Mouse (Mus musculus) kidney, adult 9 months (tissue): Measurements from ENCODE around the gene Celsr1.

Experiments used
- DNase-seq: peaks from one replicate; pipeline ENCODE4 v3.0.0; 2022

The Celsr1 gene

DNA sequence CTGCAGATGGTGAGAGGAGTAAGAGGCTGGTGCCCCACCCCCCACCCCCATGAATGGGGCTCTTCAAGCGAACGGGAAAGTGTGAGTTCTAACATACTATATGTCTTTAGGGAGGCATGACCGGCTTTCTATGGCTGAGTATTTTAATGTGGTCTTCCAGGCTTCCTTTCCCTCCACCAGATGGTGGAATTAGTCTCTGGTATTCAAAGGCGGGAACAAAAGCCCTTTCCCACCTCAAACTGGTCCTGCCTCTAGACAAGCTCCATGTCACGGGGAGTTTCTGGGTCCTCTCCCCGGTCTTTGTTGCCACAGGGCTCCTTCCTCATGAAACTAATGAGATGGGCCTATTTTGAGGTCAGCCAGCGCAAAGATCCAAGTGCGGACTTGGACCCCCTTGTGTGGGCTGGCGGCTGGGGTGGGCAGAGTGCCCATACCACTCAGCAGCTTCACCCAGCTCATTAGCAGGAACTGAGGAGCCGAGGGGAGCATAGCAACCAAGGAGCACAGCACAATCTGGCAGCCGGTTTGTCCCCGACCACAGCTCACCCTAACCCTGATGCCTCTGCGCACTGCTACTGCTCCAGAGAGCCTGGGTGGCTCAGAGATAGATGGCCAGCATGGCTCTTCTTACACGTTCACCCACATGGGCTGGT, 39.5 kb downstream of the Celsr1 start:
- peak; percentile 67 for DNase-seq

DNA sequence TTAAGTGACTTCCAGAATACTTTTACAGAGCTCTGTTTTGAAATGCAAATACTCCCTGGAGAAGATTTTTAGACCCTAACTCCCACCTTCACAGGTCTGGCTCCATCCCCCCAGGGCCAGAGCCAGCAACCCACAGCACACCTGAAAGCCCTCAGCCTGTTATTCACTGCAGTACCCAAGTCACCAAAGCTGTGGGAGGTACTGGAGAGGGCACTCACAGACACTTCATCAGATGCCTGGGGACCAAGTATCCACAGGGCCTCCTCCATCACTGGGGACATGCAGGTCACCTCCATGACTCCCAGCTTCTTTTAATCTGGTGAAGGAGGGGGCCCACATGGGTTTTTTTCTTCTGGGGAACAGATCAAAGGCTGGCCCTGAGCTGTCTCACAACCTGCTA, 40.2 kb downstream of the Celsr1 start:
- peak; percentile 43 for DNase-seq

DNA sequence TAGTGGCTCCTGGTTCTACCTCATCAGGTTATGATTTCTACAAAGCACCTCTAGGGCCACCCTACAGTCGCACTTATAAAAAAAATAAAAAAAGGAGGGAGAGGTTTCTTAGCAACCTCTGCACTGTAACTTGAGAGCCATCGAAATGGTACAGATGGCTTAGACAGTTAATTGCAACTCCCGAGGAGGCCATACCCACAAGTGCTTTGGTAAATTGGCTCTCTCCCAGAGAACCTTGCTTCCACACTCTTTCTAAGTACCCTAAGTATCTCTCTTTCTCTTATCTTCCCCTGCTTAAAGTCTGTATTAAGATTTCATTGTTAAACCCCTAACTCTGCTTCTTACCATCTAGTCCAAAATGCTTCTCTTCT, 41.5 kb downstream of the Celsr1 start:
- no peak for DNase-seq

DNA sequence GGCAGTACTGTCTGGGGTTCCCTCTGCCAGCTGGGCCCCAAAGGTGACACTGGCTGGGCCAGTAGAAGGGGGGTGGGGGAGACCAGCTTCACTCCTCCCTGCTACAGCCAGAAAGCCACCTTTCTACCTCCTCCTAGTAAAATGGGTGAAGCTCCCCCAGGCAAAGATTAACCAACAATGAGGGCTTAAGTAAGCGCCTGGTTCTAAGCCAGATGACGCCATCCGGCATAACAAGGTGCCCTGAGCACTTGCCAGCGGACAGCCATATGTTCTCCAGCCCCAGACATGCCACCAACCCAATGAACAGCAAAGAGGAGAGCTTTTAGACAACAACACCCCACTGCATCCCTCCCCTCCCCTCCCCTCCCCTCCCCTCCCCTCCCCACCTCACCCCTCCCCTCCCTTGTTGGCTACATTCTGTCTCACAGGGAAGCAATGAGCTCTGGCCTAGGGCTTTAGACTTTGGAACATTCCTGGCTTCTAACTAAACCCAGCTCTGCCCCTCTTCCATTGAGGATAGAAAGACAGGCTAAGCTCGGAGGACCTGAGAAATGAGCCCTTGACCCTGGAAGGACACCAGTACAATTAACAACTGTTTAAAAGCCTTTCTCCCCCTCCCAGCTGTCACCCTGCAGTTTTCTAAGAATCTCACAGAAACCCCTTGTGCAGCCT, 42.0 kb downstream of the Celsr1 start:
- DNase-seq = peak; percentile 93

DNA sequence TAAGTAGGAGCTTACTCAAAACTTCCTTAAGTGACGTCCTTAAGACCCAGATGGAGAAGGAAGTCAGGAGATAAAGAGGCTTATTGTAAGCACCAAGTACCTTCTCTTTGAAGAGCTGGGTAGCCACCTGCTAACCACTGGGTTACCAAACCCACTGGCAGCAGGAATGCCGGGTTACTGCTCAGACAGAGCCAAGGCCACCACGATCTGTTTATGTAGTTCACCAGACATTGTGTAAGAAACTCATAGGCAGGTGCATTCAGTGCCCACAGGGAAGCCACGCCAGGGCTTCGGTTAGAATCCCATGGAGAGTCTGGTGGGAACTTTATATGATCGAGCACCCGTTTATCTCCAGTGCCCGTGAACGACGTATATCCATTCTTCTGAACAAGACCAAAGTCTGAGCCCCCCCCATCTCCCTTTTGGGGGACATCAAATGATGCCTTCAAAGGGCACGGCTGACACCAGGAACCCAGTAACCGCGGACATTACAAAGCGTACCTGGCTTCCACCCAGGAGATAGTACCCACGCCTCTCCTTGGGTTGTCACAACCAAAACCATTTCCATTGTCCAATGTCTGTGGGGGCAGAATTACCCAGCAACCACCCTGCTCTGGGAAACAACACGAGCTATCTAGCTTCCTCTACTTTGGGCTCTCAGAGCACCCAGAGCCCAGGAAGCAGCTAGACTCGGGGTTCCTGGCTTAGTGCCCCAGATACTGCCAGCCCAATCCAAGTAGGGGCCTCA, 42.7 kb downstream of the Celsr1 start:
- DNase-seq = no peak

DNA sequence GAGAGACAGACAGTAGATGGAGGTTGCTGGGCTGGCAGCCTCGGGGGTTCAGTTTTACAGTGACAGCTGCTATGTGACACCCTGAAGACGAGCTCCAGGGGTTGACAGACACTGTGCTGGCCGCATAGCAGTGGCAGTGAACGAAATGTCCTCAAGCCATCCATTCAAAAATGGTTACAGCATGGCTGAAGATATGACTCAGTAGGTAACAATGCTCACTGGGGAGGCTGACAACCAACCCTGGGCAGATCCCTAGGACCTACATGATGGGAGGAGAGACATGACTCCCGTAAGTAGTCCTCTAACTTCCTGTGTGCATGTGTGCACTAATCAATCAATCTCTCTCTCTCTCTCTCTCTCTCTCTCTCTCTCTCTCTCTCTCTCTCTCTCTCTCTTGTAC, 45.7 kb downstream of the Celsr1 start:
- no peak for DNase-seq

DNA sequence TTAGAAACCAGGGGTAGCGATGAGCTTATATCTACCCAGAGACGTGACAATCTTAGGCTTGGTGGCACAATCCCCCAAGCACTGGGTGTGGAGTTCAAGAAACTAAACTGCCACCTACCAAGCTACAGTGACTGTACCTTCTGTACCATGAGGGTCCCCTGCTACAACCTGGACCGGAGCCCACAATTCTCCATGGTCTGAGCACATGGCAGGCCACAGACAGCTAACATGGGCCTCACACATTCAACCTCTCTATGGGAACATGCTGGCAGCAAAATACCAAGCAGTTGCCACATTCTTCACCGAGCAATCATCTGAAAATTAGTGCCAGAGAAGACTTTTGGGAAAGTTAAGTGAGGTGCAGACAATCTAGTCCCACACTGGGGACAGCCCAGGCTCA, 47.4 kb downstream of the Celsr1 start:
- no peak for DNase-seq

DNA sequence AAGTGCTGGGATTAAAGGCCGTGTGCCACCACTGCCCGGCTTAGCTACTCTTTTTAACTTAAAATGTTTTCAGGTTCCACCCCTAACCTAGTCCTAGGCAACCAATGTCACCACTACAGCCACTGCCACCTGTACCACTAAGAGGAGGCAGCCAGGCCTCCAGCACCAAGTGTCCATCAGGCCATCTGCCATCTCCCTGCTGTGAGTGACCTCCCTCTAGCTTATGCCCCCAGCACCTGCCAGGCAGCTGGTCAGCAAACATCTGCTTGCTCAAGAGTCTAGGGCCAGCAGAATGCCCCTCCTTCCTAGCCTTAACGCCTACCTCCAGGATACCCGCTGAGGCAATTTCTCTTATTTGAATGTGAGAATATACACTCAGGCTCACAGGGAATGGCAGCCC, 48.0 kb downstream of the Celsr1 start:
- no peak for DNase-seq

DNA sequence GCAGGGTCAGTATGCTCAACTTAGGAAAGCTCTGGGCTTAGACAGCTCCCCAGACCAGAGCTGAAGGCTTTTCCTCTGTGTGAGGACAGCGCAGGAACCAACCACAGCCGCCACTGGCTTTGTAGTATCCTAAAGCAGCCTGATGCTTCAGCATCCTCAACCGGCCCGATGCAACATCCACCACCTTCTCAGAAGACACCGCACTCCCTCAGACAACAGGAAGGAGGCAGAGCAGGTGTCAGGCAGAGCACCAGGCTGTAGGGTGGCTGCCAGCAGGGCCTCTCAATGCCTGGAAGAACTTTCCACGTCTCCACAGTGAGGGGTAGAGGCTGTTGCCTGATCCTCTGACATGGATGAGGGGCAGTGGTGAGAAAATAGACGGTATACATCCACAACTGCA, 50.4 kb downstream of the Celsr1 start:
- no peak for DNase-seq

DNA sequence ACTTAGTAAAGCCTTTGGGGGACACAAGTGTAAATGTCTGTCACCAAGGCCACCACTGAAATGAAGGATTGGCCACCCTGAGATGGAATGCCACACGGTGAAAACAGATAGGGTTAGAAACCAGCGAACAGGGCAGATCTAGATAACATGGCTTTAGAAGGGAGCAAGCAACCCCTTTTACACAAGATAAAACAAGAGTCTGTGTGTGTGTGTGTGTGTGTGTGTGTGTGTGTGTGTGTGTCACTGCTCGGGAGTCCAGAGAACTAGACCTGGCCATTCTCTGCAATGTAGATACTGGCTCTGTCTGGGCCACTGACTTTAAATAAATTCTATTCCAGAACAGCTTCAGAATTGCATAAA, 51.2 kb downstream of the Celsr1 start:
- no peak for DNase-seq

DNA sequence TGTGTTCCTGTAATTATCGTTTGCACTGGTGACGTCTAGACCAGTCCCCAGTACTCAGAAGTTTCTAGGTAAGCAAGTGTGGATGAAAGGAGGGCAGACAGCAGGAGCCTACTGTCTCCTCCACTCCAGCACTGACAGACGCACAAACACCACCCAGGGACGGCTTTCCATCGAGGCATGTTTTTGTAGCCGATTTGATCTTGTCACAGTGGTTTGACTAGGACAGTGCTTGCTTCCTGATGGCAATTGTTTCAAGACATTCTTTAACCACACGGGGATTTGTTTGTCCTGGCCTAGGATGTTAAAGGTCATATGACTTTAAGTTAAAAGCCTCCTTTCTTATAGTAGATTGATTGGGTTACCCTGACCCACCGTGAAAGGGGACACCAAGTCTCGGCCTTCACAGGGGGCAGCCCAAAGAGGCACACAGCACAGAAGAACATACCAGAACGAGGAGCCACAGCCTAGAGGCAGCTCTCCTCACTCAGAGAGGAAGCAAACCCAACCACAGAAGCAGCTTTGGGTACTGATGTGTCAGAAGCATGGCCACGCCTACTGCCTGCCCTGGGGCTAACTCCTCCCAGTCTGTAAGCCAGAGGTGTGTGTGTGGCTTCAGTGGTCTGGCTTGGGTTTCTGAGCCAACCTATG, 51.7 kb downstream of the Celsr1 start:
- no peak for DNase-seq

DNA sequence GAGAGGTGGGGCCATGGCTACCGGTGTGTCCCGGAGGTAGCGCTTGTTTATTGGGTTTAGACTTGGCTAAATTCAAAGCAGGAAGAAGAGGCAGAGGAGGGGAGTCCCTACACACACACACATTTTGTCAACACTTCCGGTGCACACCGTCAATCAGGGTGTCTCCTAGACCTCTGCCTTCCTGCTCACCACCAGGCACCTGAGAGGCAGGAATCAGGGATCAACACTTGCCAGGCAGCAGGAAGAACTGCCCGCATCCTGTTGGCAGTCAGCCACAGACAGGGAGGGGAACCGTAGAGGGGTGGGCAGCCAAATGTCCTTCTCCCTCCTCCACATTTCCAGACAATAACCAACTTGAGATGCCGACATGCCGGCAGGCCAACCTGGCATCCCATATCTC, 56.5 kb downstream of the Celsr1 start:
- peak; percentile 25 for DNase-seq

DNA sequence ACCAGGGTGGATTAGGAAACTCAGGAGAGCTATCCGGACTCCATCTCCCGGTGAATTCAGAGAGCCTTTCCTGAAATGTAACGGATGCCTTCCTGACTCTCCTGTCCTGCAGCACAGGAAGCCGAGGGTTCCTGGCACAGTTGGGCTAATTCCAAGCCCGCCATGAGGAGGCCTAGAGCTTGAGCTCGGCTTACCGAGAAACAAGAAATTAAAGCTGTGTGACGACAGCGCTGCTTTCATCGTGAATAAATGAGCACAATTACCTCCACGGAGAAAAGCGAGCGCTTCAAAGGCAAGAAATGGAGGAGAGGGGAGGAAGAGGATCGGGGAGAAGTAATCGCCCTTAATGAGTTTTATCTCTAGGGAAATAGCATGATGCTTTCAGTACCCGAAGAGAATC, 57.8 kb downstream of the Celsr1 start:
- DNase-seq = peak; percentile 24

DNA sequence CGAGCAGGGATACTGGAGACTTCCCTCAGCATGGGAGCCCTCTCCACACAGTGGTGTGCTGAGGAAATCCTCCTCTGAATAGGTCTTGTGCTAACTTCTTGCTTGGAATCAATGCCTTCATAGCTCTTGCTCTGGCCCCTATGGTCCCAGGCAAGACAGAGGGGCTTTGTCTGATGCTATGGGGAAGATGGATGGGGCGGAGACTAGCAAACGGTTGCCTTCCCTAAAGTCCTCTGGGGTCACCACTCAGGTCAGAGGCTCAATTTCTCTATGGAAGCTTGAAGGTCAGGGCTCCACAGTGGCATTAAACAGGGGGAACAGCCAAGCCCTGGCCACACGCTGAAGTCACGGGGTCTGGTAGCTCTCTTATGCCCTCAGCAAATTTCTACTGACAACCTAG, 62.0 kb downstream of the Celsr1 start:
- DNase-seq = no peak

DNA sequence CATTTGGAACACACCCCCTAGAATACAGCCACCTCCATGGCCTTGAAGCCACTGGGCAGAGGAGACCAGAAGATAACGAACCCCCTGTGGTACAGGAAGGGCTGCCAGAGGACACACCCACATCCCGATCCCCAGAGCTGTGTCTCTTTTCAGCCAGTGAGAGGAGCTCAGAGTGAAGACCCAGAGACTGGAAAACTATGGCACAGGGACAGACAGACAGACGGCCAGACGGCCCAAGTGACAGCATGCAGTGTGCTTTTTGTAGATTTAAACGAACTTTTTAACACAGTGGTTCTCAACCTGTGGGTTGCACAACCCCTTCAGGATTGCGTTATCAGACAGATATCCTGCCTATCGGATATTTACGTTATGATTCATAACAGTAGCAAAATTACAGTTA, 63.1 kb downstream of the Celsr1 start:
- DNase-seq = no peak

DNA sequence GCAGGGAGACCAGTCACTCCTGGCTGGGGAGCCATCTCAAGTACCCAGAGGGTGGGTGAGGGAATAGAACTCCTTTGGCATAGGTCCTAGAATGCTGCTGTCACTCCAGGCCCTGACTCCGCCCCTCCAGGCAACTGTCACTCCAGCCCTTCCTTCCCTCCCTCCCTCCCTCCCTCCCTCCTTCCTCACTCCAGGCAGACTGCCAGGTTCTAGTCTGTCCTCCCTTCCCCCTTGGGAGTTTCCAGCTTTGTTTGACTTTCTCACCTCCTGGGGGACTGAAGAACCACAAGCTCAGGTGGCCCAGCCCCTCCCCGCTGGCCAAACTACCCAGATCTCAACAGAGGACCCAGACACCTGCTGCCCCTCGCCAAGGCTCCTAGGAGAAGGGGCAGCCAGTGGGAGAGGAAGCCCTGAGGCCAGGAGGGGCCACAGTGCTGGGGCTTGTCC, 63.8 kb downstream of the Celsr1 start:
- peak; percentile 74 for DNase-seq

DNA sequence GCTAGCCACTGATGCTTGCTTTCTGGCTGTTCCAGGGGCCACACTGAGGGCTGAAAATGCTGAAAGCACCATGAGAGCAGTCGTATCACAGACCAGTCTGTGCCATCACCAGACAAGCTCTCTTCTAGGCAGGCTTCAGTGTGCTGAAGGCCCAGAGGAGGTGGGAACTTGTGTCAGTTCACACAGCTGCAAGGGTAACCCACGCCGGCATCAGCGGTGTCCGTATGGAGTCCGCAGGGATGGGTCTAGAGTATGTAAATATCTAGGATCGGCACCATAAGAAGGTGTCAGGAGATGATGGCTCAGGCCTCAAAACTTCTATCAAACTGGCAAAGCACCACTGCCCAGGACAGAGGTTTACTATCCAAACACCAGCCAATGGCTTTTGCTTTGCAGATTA, 64.3 kb downstream of the Celsr1 start:
- DNase-seq = no peak

DNA sequence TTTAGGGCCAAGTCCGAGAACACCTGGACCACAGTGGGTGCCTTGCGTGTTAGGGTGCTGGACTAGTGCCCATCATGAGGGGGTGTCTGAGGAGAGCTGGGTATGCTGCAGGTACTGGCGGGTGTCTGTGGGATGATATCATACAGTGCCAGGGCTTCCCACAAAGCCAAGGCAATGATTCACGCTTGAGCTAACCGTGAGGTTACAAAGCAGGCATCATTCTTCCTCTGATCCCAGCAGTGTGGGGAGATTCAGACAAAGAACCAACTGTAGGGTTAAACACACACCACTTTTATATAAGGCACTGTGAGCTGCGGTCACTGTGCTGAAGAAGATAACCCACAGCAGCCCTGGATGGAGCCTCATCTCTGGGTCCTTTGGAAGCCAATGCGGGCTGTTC, 67.5 kb downstream of the Celsr1 start:
- DNase-seq = no peak

DNA sequence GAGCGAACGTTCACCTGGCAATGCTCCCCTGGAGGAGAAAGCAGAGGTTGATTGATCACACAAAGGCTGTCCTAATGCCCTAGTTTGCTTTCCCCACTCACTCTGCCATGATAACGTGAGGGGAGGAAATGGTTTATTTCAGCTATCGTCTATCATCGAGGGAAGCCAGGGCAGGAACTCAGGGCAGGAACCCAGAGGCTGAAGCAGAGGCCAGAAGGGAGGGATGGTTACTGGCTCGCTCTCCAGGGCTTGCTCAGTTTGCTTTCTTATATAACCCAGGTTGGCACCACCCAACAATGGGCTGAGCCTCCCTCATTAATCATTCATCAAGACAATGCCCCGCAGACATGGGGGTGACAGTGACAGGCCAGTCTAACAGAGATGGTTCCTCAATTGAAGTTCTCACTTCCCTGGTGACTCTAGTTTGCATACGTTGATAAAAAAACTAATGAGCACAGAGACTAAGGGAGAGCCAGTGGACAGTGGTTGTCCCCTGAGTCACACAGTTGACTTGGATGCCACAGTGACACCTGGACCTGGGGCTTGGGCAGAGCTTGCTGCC, 70.2 kb downstream of the Celsr1 start:
- peak; percentile 34 for DNase-seq

DNA sequence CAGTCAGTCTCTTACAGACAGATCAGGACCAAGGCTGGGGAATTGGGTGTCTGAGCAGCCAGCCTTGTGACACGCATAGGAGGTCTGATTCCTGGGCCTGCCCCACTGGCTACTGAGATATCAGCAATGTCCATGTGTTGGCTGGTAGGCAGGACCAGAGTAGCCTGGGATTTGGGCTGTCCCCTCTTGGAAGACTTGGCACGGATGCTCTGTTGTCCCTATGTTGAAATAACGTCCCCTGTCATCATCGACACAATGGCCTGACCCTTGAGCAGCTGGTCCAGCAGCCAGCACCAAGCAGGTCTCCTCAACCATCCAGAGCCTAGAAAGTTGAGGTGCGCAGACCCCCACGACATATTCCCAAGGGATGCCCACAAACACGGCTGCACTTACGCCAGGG, 70.9 kb downstream of the Celsr1 start:
- no peak for DNase-seq

DNA sequence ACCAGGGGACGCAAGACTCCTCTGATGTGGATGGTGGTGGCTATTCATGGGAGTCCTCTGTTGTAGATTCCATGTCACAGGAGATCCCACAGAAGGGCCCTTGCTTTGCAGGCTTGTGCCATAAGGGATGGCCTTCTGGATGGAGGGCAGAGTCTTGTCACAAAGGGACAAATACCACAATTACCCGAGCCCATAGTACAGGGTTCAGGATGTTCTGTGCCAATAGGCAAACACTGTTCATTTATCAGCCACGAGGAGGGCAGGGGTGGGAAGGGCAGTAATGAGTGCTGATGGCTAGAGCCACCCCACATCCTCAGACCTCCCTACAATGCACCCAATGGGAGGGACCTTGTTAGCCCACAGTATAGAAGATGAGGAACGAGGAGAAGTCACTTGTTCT, 71.9 kb downstream of the Celsr1 start:
- no peak for DNase-seq

DNA sequence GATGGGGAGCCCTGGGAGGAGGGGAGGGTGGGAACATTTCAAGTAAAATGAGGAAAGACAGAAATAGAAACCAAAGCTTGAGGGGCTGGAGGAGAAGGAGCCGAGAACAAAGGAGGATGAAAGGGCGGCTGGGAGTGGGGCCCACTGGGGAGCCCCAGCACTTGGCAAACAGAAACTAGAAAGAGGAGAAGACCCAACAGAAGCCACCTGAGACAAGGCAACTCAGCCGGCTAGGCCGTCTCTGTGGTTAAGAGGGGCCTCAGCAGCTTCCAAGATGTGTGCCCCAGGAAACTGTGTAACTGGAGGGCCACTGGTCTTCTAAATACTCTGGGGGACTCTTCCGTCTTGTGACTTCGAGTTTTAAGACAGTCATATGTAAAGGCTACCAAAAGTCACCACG, 72.4 kb downstream of the Celsr1 start:
- DNase-seq = no peak

DNA sequence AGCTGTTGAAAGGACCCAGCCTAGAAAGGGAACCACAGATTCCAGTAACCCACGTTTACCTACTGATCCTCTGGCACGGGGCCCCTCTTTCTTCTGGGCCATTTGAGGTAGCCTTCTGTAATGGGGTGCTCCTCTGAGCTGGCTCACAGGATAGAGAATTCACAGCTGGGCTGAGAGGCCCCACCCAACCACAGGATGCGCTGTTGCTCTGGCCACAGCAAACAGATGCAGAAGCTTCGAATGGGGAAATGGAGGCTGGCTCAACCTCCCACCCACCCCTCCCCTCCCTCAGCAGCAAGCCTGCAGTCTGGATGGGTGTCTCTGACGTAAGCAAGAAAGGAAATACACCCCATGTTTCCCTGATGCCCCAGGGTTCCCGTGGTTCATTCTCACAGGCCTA, 77.4 kb downstream of the Celsr1 start:
- no peak for DNase-seq

DNA sequence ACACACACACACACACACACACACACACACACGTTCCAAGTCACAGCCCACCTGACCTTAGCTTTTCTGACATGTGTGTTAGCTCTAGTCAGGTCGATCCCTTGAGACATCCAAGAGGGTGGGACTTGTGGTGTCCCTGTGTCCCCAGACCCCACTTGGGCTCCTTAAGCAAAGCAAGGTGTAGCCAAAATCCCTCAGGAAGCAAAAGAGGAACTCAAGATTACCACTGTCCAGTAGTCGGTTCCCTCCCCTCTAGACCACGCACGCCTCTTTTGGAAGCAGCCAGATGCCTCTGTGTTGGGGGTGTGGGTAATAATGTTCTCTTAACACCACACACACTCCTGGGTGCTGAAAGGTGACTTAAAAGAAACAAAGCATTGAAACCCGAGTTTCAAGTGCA, 80.1 kb downstream of the Celsr1 start:
- no peak for DNase-seq
